Mouse (Mus musculus): ENCODE measurements around the gene Nmrk2.

GRCm38 (mm10) chr10:81204137-81204536 lies 2.3 kb upstream of the Nmrk2 start:
- TF ChIP-seq CTCF (conservative IDR thresholded peaks at IDR 0.05; ENCODE audit: low read length) (no peak), POU5F1 (IDR thresholded peaks at IDR 0.05; ENCODE audit: borderline replicate concordance, low read length) (no peak)

Measured in E14TG2a.4 (cell line).